Mouse (Mus musculus) thymus, adult 2 months (tissue): ENCODE data around the gene Cers5. TPM values are rescaled to one million over a fixed set of nuclear protein-coding genes. Genes with fewer than 3 reads are reported as not detected.

Experiments
- DNase-seq: peaks from one replicate; pipeline ENCODE4 v3.0.0; 2021
- H3K27ac ChIP-seq: fragments of 200-500 bp; 2 replicates; pipeline ENCODE4 v1.5.1; 2012; ENCODE audit warnings: low read length, control low read depth; ENCODE audit not compliant: control insufficient read depth, insufficient read depth
- H3K27me3 ChIP-seq: fragments of 200-500 bp; 2 replicates; pipeline ENCODE4 v1.6.1; 2012; ENCODE audit warnings: mild to moderate bottlenecking, low read length, moderate library complexity, mixed read lengths; ENCODE audit not compliant: control insufficient read depth, insufficient read depth
- H3K36me3 ChIP-seq: fragments of 200-500 bp; 2 replicates; pipeline ENCODE4 v1.6.1; 2012; ENCODE audit warnings: mild to moderate bottlenecking, low read length, moderate library complexity; ENCODE audit not compliant: control insufficient read depth, insufficient read depth
- H3K4me1 ChIP-seq: fragments of 200-500 bp; replicated peaks from 2 replicates; pipeline ENCODE4 v1.6.1; 2012; ENCODE audit warnings: low read length; ENCODE audit not compliant: control insufficient read depth, insufficient read depth
- H3K4me3 ChIP-seq: fragments of 200-500 bp; 2 replicates; pipeline ENCODE4 v1.5.1; 2012; ENCODE audit warnings: mild to moderate bottlenecking, low read length, control low read depth, moderate library complexity; ENCODE audit not compliant: control insufficient read depth, insufficient read depth
- CTCF ChIP-seq: fragments of 200-500 bp; IDR thresholded peaks from 2 replicates; pipeline ENCODE4 v1.5.1; 2012; ENCODE audit warnings: mild to moderate bottlenecking, control low read depth, low read length, moderate library complexity, borderline replicate concordance; ENCODE audit not compliant: control insufficient read depth, poor library complexity, insufficient read depth; ENCODE audit errors: extremely low read depth
- POLR2A ChIP-seq: fragments of 200-500 bp; IDR thresholded peaks from 2 replicates; pipeline ENCODE4 v1.6.1; 2012; ENCODE audit warnings: mild to moderate bottlenecking, low read length, control low read depth, moderate library complexity; ENCODE audit not compliant: control insufficient read depth, poor library complexity, insufficient read depth; ENCODE audit errors: extremely low read depth
- WGBS: fragments of 180-500 bp; shearing (Covaris S2); methylation state at CpG from one replicate; pipeline ENCODE4 v1.1.7; 2018; 5-methylcytosine and 5-hydroxymethylcytosine counted together
- polyA plus RNA-seq: library from polyadenylated mRNA; depleted of rRNA; stranded (reverse); fragments of >200 nt; gene quantifications from 2 replicates; pipeline ENCODE4 v1.2.3, GENCODE M21; 2012

Cers5 gene
- polyA plus RNA-seq, 1 experiment: 59.8 TPM

- Histone ChIP-seq H3K4me3 (no peak overlapping the region), H3K4me1 (peaks cover 2% of the 10 kb centered on the region; the same call in 1 of the 2 replicates), H3K27ac (no peak overlapping the region), H3K36me3 (no peaks in the 10 kb centered on the region), H3K27me3 (no peaks in the 10 kb centered on the region)
- 1% methylated on average over 6 of the region's 6 CpGs for WGBS
- no peak for TF ChIP-seq CTCF
- no peak for TF ChIP-seq POLR2A
- DNase-seq: peak; percentile 16
Measured at GRCm38 (mm10) chr15:99803186-99803644, 30.5 kb upstream of the Cers5 start.

GRCm38 (mm10) chr15:99801885-99802572, 29.3 kb upstream of the Cers5 start:
- H3K27me3 ChIP-seq: no peaks in the 10 kb centered on the region
- peaks cover 2% of the 10 kb centered on the region; the same call in 1 of the 2 replicates for H3K4me1 ChIP-seq
- H3K36me3 ChIP-seq: no peaks in the 10 kb centered on the region
- H3K4me3 ChIP-seq: no peak overlapping the region
- 85% methylated on average over 24 of the region's 24 CpGs for WGBS
- DNase-seq: no peak
- H3K27ac ChIP-seq: no peak overlapping the region
- TF ChIP-seq POLR2A (no peak), CTCF (no peak)

DNA sequence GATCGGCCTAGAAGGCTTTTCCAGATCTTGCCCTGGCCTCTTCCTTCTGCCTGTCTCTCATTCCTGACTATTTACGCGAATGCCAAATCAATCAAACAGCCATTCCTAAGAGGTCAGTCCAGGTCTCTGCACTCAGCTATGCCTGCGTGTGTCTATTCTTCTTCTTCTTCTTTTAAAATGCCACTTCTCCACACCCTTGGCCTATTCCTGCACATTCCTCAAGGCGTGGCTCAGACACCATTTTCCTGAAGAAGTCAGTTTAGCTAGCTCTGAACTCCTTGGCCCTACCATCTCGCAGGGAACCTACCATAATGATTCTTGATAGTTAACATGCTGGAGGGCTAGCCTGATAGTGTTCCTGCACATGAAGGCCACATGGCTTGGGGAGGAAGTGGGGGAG, 27.0 kb upstream of the Cers5 start:
- H3K27ac ChIP-seq: no peak overlapping the region
- H3K27me3 ChIP-seq: no peaks in the 10 kb centered on the region
- DNase-seq: no peak
- 91% methylated on average over 6 of the region's 6 CpGs for WGBS
- H3K4me1 ChIP-seq: peaks cover 2% of the 10 kb centered on the region; the same call in 1 of the 2 replicates
- no peak overlapping the region for H3K4me3 ChIP-seq
- H3K36me3 ChIP-seq: no peaks in the 10 kb centered on the region
- TF ChIP-seq POLR2A (no peak), CTCF (no peak)

DNA sequence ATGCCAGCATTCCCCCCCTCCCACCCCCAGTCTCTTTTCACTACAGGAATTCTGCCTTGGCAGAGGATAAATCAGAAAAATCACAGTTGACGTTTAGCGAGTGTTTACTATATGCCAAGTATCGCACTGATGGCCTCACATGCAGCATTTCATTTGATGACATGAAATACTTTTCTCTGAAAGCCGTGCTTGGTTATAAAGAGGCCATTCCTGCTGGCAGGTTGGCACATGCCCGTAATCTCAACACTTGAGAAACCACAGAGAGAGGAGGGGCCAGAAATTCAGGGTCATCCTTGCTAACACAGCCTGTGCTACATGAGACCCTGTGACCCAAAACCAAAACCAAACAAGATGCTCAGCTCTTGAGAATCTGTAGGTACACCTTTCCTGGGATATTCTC, 25.2 kb upstream of the Cers5 start:
- no peak for DNase-seq
- no peaks in the 10 kb centered on the region for H3K4me1 ChIP-seq
- H3K36me3 ChIP-seq: no peaks in the 10 kb centered on the region
- H3K4me3 ChIP-seq: no peak overlapping the region
- no peak overlapping the region for H3K27ac ChIP-seq
- no peak for TF ChIP-seq CTCF
- no peak for TF ChIP-seq POLR2A
- whole genome bisulfite sequencing: 84% methylated on average over 5 of the region's 5 CpGs
- no peaks in the 10 kb centered on the region for H3K27me3 ChIP-seq

- H3K27me3 ChIP-seq: no peaks in the 10 kb centered on the region
- no peaks in the 10 kb centered on the region for H3K4me1 ChIP-seq
- DNase-seq: no peak
- H3K27ac ChIP-seq: no peak overlapping the region
- no peaks in the 10 kb centered on the region for H3K36me3 ChIP-seq
- no peak overlapping the region for H3K4me3 ChIP-seq
- TF ChIP-seq CTCF (no peak), POLR2A (no peak)
- WGBS: 93% methylated on average over 9 of the region's 9 CpGs
Measured at GRCm38 (mm10) chr15:99796735-99797134, 24.1 kb upstream of the Cers5 start.

DNA sequence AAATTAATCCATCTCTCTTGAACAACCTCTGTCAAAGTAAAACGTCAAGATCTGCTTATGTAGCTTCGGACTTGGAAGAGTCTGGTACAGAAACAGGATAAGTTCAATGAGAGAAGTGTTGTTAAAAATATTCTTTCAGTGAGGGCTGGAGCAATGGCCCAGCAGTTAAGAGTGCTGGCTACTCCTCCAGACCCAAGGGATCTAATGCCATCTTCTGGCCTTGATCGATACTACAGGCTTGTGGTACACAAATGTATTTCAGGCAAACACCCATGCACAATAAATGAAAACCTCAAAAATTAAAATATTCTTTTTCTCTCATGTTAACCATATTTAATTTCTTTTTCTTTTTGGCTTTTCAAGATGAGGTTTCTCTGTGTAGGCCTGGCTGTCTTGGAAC, 23.4 kb upstream of the Cers5 start:
- Histone ChIP-seq H3K4me3 (no peak overlapping the region), H3K4me1 (no peaks in the 10 kb centered on the region), H3K27me3 (no peaks in the 10 kb centered on the region), H3K27ac (no peak overlapping the region), H3K36me3 (no peaks in the 10 kb centered on the region)
- peak; percentile 21 for DNase-seq
- WGBS: 94% methylated on average over 3 of the region's 3 CpGs
- TF ChIP-seq CTCF (no peak), POLR2A (no peak)

GRCm38 (mm10) chr15:99792221-99792815, 19.6 kb upstream of the Cers5 start:
- WGBS: 91% methylated on average over 16 of the region's 16 CpGs
- Histone ChIP-seq H3K27me3 (no peaks in the 10 kb centered on the region), H3K36me3 (no peaks in the 10 kb centered on the region), H3K4me1 (peaks cover 7% of the 10 kb centered on the region; the same call in 1 of the 2 replicates), H3K4me3 (no peak overlapping the region), H3K27ac (no peak overlapping the region)
- TF ChIP-seq CTCF (no peak), POLR2A (no peak)
- no peak for DNase-seq
